Mouse (Mus musculus): ENCODE measurements around the gene Ube2q2.
A peak's percentile ranks its signal among the peaks of the same experiment; 100 is the strongest.
"Not testable (repeated sequence)": the region's sequence is repeated elsewhere in the genome, so short reads cannot be mapped to it uniquely, and the experiment has no call there.

Gene Ube2q2

DNA sequence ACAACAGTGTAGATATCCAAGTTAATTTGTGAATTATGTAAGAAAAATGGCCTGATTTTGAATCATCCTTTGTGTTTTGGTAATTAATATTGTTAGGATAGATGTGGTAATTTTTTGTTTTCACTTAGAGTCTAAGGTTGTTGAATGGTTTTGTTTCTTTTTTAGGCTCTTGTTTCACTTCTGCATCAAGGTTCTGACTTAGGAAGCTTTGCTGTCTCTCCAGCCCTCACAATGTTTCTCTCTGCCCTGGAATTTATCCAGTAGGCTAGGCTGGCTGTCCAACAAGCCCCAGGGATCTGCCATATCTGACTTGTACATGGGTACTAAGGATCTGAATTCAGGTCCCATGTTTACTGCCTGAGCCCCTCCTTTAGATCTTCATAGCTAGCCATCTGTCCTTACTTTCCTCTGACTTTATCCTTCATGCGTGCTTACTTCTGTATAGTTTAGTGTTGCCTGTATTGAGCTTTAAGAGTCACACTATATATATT lies 23.6 kb downstream of the Ube2q2 start:
- DNase-seq (ENCODE audit: low spot score), result no peak

DNA sequence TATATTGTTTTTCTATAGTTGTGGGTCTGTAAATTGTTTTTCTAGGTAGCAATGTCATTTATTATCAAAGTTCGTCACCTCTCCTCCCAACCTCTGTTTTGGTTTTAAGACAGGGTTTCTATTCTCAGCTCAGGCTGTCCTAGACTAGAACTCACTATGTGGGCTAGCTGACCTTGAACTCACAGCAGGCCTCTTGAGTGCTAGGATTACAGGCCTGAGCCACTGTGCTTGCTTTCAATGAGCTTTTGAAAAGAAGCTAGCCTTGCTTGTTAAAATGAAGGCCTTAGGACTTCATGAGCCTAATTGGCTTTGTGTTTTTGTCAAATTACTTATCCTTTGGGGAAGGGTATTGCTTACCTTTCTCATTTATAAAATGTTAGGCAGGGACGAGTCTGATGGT lies 25.6 kb downstream of the Ube2q2 start:
- no peak for DNase-seq (ENCODE audit: low spot score)

DNA sequence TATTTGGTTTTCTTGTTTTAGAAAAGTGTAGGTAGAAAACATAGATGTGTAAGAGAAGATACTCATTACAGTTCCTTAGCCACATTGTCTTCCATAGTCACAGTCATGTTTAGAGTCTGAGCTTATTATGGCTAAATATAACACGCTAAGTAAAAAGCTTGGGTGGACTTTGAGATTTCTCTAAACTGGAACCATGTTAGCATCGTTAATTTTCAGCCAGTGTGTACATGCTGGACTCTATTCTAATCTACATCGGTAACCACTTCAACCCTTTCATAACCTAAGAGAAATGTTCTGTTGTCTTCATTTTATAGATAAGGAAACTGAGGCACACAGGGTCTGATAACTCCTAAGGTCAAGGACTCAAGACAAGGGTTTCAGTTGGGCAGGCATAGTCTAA lies 47.2 kb downstream of the Ube2q2 start:
- no peak for DNase-seq (ENCODE audit: low spot score)

DNA sequence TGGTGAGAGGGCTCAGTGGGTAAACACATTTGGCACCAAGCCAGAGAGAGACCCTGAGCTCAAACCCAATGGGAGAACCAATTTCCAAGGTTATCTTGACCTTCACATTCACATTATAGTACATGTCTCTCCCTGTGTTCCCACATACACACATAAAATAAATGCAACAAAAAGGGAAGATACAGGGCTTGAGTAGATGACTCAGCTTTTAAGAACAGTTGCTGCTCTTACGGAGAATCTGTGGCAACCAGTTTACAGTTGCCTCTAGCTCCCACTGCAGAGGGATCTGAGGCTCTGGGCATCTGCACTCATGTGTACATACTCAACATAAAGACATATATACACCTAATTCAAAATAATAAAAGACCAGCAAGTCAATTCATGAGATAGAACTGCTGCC lies 49.6 kb downstream of the Ube2q2 start:
- no peak for DNase-seq (ENCODE audit: low spot score)

DNA sequence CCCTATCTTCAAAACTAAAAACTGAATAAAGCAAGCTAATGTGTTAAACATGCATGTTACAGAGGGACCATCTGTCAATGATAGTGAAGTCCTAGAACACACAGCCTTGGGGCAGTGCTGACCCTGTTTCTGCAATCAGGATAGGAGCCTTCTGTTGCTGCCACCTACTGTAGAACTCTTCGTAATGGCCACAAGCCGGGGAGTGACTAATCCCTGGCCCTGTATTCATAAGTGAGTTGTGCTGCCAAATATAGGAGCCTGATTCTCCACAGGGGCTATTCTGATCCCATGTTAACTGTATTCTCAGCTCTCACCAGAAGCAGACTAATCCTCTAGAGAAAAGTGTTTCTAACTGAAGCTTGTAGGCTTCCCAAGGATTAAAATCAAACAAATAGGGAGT lies 50.7 kb downstream of the Ube2q2 start:
- DNase-seq (ENCODE audit: low spot score), result no peak

DNA sequence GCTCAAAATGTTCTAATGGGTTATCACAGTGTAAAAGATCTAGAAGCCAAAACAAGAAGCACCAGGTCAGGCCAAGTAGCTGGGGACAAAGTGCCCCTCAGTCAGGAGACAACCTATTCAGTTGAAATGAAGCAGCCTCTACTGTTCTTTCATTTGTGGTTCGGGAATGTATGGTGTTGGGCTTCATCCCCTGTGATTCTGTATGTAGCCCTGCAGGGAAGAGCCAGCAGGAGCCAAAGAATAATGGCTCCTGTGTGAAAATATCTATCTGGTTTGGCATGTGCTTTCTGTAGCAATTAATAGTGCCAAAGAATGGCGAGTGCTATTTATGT lies 59.8 kb downstream of the Ube2q2 start:
- DNase-seq (ENCODE audit: low spot score), result no peak

DNA sequence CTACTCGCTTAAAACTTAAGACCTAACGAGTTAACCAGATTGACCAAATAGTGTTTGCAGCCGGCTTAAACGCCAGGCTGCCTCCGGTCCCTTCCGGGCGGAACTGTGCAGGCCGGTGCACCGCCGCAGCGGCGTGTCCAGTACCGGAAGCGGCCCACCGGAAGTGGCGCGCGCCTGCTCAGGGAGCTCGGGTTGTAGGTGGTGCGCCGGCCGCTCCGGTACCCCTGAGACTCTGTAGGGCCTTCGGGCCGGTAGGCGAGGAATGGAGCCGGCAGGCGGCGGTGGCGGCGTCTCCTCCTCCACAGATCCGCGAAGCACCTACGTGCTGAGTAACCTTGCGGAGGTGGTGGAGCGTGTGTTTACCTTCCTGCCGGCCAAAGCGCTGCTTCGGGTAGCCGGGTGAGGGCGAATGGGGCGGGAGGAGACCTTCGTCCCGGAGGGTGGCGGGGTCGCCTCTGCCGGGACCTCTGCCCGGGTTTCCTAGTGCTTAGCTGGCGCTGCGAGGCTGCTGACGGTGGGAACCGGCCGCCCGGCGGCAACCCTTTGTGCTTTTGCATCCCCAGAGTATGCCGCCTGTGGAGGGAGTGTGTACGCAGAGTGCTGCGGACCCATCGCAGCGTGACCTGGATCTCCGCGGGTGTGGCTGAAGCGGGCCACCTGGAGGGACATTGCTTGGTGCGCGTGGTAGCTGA lies 60.3 kb downstream of the Ube2q2 start, which contains the start of gene Fbxo22:
Gene Fbxo22 (plus strand): TSS at position 136 of the 692 bp plus-strand sequence.
- DNase-seq (ENCODE audit: low spot score), result peak; percentile 86

DNA sequence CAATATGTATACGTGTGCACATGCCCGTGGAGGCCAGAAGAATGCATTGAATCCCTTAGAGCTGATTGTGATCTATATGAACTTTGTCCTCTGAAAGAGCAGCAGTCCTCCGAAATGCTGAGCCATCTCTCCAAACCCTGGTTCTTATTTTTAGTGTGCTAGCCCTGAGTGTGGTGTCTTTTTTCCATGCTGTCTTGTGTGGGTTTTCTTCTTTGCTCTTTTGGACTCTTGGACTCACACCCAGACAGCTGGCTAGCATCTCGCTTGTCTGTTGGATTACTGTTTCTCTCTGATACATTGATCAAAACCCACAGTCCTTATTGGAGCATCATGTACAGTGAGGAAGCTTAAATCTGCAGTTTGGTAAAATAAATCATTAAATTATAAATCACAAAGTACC lies 63.0 kb downstream of the Ube2q2 start:
- no peak for DNase-seq (ENCODE audit: low spot score)

DNA sequence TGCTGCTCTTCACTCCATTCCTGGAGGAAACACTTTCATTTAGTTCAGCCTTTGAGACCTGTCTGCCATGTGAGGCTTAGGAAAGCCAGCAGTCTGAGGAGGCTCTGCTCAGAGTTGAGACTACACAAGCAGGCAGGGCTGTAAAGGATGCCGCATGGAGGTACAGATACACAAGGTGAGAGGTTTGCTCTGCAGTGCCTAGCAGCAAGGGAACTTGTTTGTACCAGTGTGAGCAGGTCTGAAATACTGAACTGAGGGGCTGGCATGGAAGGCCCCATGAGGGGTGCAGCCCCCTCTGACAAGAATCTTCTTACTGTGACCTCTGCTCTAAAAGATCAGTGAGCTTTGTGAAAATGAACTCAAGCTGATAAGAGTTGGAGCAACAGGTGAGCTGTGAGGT lies 64.7 kb downstream of the Ube2q2 start:
- no peak for DNase-seq (ENCODE audit: low spot score)

DNA sequence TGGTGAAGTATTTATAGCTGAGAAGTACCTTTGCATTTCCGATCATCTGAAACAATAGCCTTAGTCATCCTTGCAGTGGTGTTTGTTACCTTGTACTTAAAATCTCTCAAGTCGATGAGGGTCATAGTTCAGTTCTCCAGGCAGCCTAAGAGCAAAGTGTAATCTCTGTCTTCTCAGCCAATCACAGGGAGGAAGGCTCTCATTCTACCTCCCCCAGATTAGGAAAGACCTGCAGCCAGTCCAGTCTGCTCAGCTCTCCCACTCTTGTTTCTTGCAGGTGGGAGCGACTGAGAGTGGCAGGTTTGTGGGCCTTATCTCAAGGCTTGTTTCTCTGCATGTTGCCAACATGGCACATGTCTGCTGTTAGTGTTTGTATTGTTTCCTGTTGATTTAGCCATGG lies 66.4 kb downstream of the Ube2q2 start:
- DNase-seq (ENCODE audit: low spot score), result no peak

DNA sequence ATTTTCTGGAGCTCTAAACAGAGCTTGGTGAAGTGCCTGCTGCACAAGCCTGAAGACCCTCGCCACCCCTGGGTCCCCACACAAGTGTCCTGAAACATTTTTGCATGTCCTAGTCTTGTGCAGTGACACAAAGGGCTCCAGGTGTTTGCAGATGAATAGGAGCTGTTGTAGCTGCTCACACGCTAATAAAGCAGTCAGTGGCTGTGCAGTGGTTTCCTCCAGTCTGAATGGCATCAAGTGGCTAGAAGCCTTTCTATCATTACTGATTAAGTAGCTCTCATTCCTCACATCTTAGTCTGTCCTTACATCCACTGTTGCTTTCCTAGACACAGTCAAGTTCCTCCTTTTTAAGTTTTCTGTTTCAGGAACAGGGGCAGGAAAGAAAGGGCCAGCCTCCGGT lies 67.0 kb downstream of the Ube2q2 start:
- DNase-seq (ENCODE audit: low spot score), result no peak

DNA sequence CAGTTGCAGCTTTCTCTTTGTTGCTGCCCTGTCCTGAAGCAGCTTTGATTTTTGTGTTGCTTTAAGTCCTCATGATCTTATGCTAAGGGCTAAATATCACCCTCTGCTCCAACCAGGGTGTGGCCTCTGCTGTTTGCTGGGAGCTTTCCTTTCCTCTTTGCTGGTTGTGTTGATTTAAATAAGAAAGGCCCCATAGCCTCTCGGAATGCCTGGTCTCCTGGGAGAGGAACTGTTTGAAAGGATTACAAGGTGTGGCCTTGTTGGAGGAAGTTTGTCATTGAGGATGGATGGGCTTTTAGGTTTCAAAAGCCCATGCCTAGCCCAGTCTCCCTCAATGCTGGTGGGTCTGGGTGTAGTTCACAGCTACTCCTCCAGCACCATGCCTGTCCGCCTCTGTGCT lies 67.4 kb downstream of the Ube2q2 start:
- no peak for DNase-seq (ENCODE audit: low spot score)

DNA sequence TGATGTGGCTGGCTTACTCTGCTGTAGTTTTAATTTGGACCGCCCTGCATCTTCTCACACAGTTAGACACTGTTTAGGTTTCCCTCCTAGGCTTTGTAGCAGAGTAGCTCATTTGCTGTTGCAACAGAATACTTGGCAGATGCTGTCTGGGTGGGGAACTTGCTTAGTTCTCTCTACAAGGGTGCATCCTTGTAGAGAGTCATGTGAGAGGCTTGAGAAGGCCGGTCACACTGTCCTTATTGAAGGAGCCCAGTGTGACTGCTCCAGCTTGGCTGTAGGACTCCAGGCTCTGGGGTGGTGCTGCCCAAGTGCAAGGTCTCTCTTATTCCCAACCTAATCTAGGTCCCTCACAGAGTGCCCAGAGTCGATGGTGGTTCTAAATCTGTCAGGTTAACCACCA lies 68.7 kb downstream of the Ube2q2 start:
- DNase-seq (ENCODE audit: low spot score), result no peak

DNA sequence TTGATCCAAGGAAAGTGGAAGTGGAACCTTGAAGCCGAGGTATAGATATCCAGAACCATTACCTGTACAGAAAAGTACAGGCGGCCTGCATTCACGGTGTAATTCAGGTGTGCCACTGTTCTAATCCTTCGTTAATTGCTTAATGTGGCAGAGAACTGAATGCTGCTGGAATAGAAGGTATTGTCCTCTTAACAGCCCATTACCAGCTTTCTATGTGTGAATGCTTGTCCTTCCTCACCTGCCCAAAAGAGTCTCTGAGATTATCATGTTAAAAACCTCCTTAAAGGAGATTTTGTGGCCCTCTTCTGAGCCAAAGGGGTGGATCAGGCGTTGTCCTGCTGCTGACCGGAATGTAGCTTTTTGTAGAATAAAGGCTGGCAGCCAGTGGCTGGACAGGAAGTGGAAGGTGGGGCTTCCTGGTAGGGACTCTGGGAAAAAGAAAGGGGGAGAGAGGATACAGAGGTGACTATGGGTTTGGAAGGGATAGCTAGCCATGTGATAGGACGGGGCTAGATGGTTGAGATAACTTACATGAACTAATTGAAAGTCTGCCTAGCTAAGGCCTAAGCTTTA lies 76.6 kb downstream of the Ube2q2 start:
- no peak for DNase-seq (ENCODE audit: low spot score)

DNA sequence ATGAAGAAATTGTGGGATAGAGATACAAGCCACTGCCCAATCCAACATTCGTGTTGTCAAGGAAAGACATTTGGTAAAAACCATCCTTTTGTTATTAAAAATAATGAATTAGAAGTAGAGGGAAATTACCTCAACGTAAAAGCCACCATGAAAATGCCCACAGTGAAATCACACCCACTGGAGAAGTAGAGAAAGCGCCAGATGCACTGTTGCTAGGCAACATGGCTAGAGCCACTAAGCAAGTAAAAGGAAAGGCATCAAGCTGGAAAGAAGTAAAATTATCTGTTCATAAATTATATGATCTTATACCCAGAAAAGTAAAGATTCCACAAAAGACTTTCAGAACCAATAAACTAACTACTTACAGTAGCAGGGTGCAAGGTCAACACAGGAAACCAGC lies 77.6 kb downstream of the Ube2q2 start:
- no peak for DNase-seq (ENCODE audit: low spot score)

DNA sequence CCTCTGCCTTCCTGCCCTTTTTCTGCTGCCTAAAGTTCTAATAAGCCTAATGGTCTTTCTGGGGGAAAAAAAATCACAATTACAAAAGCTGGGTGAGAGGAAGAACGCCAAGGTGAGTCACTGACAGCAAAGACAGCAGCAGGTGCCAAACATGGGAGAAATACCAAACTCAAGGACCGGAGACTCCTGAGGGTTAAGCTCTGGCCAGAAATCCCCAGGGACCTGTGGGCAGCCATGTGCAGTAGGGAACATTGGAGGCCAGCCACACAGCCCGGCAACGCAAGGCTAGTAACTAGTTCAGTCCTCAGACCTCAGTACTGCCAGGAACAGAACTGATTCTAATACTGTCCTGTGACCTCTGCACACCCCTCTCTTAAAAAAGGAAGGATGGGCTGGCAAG lies 79.5 kb downstream of the Ube2q2 start:
- no peak for DNase-seq (ENCODE audit: low spot score)

DNA sequence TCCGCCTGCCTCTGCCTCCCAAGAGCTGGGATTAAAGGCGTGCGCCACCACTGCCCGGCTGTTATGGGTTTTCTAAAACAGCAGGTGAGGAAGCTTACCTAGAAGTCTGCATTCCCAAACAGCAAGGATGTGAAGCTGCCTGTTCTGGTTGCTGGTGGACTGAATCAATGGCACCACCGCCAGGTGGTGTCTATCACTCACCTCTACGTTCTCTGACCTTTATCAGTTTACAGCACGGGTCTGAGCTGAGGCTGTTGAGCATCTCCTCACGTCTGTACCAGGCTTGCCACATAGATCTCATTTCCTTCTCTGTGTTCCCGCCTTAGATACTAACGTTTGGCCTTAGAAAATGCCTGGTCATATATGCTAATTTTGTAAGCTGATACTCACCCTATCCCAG lies 80.4 kb downstream of the Ube2q2 start:
- no peak for DNase-seq (ENCODE audit: low spot score)

DNA sequence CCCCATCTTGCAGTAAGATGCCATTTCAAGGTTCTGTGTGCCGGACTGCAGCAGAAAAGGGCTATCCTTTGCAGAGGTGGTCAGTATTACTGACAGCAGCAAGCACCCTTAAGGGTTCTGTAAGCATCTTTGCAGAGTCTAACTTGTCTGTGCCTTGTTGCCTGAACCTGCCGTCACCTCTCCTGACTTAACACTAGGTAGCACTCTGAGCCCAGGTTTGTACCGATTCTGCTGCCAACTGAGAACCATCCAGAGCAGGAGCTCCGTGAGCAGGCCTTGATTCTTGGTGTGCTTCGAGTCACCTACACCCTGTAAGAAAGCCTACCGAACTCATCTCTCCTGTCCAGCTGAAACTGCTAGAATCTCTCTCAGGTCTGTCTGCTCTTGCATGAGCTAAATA lies 82.9 kb downstream of the Ube2q2 start:
- no peak for DNase-seq (ENCODE audit: low spot score)

DNA sequence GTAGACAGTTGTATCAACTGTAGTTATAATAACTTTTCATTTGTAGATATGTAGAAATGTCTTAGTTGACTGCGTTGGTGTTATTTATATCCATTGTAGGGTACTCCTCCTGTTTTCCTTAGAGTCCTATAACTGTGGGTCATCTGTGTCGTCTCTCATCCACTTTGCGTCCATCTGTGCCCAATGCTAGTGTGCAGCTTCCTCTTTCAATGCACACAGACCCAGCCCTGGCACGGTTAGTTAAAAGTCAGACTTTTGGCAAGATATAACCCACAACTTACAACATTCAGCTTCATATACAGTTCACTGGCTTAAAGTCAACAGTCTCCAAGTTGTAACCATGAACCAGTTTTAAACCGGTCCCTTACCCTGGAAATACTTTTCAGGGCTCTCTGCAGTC lies 83.5 kb downstream of the Ube2q2 start:
- no peak for DNase-seq (ENCODE audit: low spot score)

DNA sequence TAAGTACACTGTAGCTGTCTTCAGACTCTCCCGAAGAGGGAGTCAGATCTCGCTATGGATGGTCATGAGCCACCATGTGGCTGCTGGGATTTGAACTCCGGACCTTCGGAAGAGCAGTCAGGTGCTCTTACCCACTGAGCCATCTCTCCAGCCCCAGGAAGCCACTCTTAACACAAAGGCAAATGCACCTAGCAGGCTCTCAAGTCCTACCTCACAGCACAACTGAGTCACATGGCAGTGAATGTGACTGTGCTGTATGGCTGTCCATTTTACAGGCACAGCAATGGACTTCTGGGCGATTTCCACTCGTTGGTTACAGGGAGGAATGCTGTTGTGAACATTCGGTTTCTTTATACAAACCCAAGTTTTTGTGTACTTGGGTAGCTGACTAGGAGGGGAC lies 83.9 kb downstream of the Ube2q2 start:
- no peak for DNase-seq (ENCODE audit: low spot score)

DNA sequence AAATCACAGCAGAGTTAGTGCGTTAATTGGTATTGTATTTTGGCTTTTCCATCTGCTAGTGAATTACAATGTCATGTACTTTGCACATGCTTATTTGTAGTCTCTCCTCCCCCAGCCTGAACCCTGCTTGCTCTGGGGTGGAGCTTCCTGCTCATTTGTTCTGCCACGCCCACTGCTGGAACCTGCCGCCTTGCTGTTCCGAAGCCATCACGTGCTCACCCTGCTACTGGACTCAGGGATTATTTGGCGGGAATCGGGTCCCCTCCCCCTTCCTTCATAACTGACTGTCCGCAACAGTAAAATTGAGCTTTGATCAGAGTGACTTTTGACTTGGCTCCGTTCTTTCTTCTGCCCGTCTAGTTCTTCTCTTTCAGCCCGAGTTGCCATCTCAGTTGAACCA lies 84.4 kb downstream of the Ube2q2 start:
- DNase-seq (ENCODE audit: low spot score), result not testable (repeated sequence)

DNA sequence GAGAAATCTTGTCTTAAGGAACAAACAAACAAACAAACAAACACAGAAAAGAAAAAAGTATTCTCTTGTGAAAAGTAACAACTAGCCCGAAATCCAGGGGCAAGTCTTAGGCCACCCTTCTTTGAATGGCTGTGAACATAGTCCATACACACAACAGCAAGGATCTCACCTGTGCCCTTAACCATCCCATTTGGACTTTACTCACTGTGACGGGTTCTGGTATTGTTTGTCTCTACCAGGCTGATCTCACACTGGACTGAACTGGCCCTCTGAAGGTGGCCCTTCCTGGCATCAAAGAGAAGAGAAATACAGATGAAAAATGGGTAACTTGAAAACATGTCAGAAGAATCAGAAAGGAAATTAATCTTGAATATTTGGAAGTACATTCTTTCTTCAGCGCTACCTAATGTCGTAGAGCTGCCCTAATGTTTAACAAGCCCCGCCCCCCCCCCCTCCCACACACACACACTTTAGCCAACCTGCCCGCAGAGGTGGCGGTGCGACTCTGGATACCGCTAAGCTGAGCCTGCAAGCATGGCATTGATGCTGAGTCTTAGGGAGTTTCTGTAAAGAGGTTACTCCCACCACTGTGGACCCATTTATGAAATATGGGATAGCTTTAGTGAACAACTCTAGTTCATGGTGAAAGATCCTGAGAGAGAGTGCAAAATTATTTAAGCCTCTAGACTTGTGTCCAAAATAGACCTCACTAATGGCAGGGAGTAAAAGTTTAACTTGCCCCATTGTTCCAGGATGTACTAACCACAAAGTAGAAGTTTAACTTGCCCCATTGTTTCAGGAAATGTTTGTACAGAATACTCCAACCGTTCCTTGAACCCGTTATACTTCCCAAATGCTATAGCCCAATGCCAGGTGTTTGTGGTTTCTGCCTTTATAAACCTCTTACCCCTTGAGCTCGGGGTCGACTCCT lies 87.8 kb downstream of the Ube2q2 start:
- no peak for DNase-seq (ENCODE audit: low spot score)

DNA sequence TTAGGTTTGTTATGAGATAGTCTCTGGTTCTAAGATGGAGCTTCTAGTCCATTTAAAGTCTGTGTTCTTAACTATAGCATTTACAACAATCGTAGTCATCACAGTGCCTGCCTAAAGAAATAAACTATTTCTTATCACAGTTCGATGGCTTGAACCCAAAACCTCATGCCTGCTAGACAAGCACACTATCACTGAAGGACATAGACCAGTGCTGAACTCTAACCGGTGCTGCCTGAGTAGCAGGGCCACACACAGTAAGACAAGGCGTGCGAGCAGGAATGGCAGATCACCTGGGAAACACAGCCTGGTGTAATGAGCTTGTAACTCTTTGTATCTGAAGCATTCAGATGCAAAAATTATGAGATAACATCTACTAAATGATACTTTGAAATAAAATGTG lies 92.2 kb downstream of the Ube2q2 start:
- no peak for DNase-seq (ENCODE audit: low spot score)

All from ovary, postnatal 36 days (tissue).